Mouse (Mus musculus) stomach, postnatal 0 days (tissue): ENCODE measurements around the gene Khsrp. TPM values are rescaled to one million over a fixed set of nuclear protein-coding genes. Genes with fewer than 3 reads are reported as not detected.

Experiments used
- ATAC-seq: fragments of 200-750 bp; cut with Nextera tagmentation; 2 replicates; pipeline ENCODE4 v1.8.0; 2017; ENCODE audit not compliant: low FRiP score, low TSS enrichment
- DNase-seq: peaks from one replicate; pipeline ENCODE4 v3.0.0-alpha.2; 2016; ENCODE audit warnings: low spot score
- H3K27ac ChIP-seq: fragments of 300-500 bp; sonication (generic); replicated peaks from 2 replicates; pipeline ENCODE4 v1.5.1; 2014; ENCODE audit warnings: mild to moderate bottlenecking, control low read depth
- H3K27me3 ChIP-seq: fragments of 300-500 bp; sonication (generic); 2 replicates; pipeline ENCODE4 v1.6.1; 2014; ENCODE audit warnings: low read length; ENCODE audit not compliant: control insufficient read depth, insufficient read depth
- H3K36me3 ChIP-seq: fragments of 300-500 bp; sonication (generic); 2 replicates; pipeline ENCODE4 v1.6.1; 2014; ENCODE audit warnings: low read length, mixed read lengths; ENCODE audit not compliant: control insufficient read depth, insufficient read depth
- H3K4me1 ChIP-seq: fragments of 300-500 bp; sonication (generic); replicated peaks from 2 replicates; pipeline ENCODE4 v1.6.1; 2014; ENCODE audit warnings: antibody characterized with exemption; ENCODE audit not compliant: control insufficient read depth, insufficient read depth
- H3K4me2 ChIP-seq: fragments of 300-500 bp; sonication (generic); replicated peaks from 2 replicates; pipeline ENCODE4 v1.6.1; 2014; ENCODE audit warnings: low read depth, mild to moderate bottlenecking, control low read depth, moderate library complexity
- H3K4me3 ChIP-seq: fragments of 300-500 bp; sonication (generic); 2 replicates; pipeline ENCODE4 v1.5.1; 2014; ENCODE audit warnings: low read depth, low read length, control low read depth
- H3K9ac ChIP-seq: fragments of 300-500 bp; sonication (generic); 2 replicates; pipeline ENCODE4 v1.6.1; 2014; ENCODE audit warnings: mild to moderate bottlenecking, low read length, control low read depth, mixed read lengths
- H3K9me3 ChIP-seq: fragments of 300-500 bp; sonication (generic); 2 replicates; pipeline ENCODE4 v1.6.1; 2016; ENCODE audit warnings: low read length; ENCODE audit not compliant: control insufficient read depth
- CTCF ChIP-seq: IDR thresholded peaks from 2 replicates; pipeline ENCODE4 v1.5.1; 2016; ENCODE audit warnings: antibody characterized with exemption, low read depth, mild to moderate bottlenecking, moderate library complexity
- EP300 ChIP-seq: optimal IDR thresholded peaks from 2 replicates; pipeline ENCODE3; 2016; ENCODE audit warnings: antibody characterized with exemption
- WGBS: fragments of 180-500 bp; shearing (Covaris S2); extraction: QIAGEN DNeasy Blood & Tissue Kit; methylation state at CpG from one replicate; pipeline ENCODE4 v1.1.7; 2014; 5-methylcytosine and 5-hydroxymethylcytosine counted together
- polyA plus RNA-seq: library from polyadenylated mRNA; unstranded; fragments of >200 nt; fragmentation: Nextera tagmentation; extraction: Ambion mirVana; gene quantifications from 2 replicates; pipeline ENCODE4 v1.2.1, GENCODE M21; 2015

Khsrp gene
- polyA plus RNA-seq, 1 experiment from 2014 or later, result 18.2 TPM

- DNase-seq (no peak), ATAC-seq (no peak)
- Histone ChIP-seq H3K27me3 (no peaks in the 10 kb centered on the region), H3K4me3 (no peak overlapping the region), H3K36me3 (no peaks in the 10 kb centered on the region), H3K4me1 (no peaks in the 10 kb centered on the region), H3K9me3 (no peaks in the 10 kb centered on the region), H3K27ac (no peak overlapping the region), H3K4me2 (no peak overlapping the region), H3K9ac (no peak overlapping the region)
- no peak for TF ChIP-seq EP300
- TF ChIP-seq CTCF, result no peak
- 64% methylated on average over 5 of the region's 5 CpGs for WGBS
Measured at GRCm38 (mm10) chr17:57066908-57067307, 35.6 kb upstream of the Khsrp start.

- no peaks in the 10 kb centered on the region for H3K4me1 ChIP-seq
- TF ChIP-seq EP300, result no peak
- no peak for TF ChIP-seq CTCF
- peak overlapping the region; percentile 50 for H3K4me3 ChIP-seq
- DNase-seq, result peak; percentile 69
- peak overlapping the region; percentile 58 for H3K4me2 ChIP-seq
- H3K9me3 ChIP-seq, result no peaks in the 10 kb centered on the region
- peak overlapping the region; percentile 70 for H3K9ac ChIP-seq
- ATAC-seq, result no peak
- H3K36me3 ChIP-seq, result no peaks in the 10 kb centered on the region
- H3K27me3 ChIP-seq, result no peaks in the 10 kb centered on the region
- 0 out of 2 replicates have a peak overlapping the region, but pooled peaks have one; percentile 30 for H3K27ac ChIP-seq
- 15% methylated on average over 8 of the region's 8 CpGs for WGBS
Measured at GRCm38 (mm10) chr17:57063031-57063430, 31.7 kb upstream of the Khsrp start.

DNA sequence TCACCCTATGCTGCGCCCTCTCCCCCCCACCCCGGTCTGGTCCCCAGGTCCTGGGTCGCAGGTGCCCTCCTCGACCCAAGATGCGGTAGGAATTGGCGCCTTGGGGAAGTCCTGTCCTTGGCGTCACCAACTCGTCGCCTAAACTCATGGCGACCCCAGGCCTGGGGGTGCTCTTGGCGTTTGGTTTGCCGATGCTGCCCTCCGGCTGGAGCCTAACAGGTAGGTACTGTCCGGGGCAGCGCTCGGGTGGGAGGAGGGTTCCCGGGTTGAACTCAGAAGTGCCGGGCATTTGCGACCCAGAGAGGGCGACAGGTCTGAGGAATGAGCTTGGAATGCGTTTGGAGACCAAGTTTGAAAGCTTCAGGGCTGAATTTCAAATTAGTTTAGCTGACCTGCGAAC, 31.2 kb upstream of the Khsrp start:
- Histone ChIP-seq H3K36me3 (no peaks in the 10 kb centered on the region), H3K27me3 (no peaks in the 10 kb centered on the region), H3K4me3 (peak overlapping the region; percentile 50), H3K9me3 (no peaks in the 10 kb centered on the region), H3K4me2 (peak overlapping the region; percentile 58), H3K27ac (peak overlapping the region; percentile 90), H3K4me1 (no peaks in the 10 kb centered on the region), H3K9ac (peak overlapping the region; percentile 70)
- no peak for TF ChIP-seq EP300
- no peak for TF ChIP-seq CTCF
- ATAC-seq (no peak), DNase-seq (no peak)
- WGBS, result 3% methylated on average over 22 of the region's 22 CpGs

- H3K4me2 ChIP-seq, result peak overlapping the region; percentile 58
- TF ChIP-seq EP300 (no peak), CTCF (no peak)
- no peaks in the 10 kb centered on the region for H3K27me3 ChIP-seq
- no peaks in the 10 kb centered on the region for H3K4me1 ChIP-seq
- peak overlapping the region; percentile 70 for H3K9ac ChIP-seq
- no peaks in the 10 kb centered on the region for H3K36me3 ChIP-seq
- peak overlapping the region; percentile 50 for H3K4me3 ChIP-seq
- peak; percentile 95 for DNase-seq
- no peaks in the 10 kb centered on the region for H3K9me3 ChIP-seq
- under 1% methylated on average over 39 of the region's 39 CpGs for WGBS
- peak; percentile 81 for ATAC-seq
- H3K27ac ChIP-seq, result peak overlapping the region; percentile 90
Measured at GRCm38 (mm10) chr17:57062011-57062521, 30.7 kb upstream of the Khsrp start.

DNA sequence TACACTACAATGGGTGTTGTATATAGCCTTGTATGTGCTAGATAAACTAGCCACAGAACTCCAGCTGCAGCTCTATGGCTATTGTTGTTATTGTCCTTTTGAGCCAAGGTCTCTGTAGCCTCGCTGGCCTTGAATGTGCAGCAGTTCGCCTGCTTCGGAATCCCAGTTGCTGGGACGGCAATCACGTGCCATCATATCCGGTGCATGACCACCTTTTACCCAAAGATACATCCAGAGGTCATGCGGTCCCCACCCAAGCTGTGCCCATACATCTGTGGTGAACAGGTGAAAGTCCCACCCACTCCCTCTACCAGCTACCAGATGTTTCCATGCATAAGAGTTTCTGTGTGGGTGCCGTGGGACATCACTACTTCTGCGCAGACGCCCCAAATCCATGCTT, 29.7 kb upstream of the Khsrp start:
- Histone ChIP-seq H3K4me2 (peak overlapping the region; percentile 91; the same call in 1 of the 2 replicates), H3K36me3 (no peaks in the 10 kb centered on the region), H3K4me3 (peak overlapping the region; percentile 67; the same call in 1 of the 2 replicates), H3K9ac (no peak overlapping the region), H3K27ac (peak overlapping the region; percentile 74), H3K4me1 (no peaks in the 10 kb centered on the region), H3K27me3 (no peaks in the 10 kb centered on the region), H3K9me3 (no peaks in the 10 kb centered on the region)
- ATAC-seq, result no peak
- WGBS, result 36% methylated on average over 10 of the region's 10 CpGs
- TF ChIP-seq EP300, result no peak
- no peak for TF ChIP-seq CTCF
- peak; percentile 51 for DNase-seq

- H3K9ac ChIP-seq, result no peak overlapping the region
- under 1% methylated on average over 44 of the region's 44 CpGs for WGBS
Measured at GRCm38 (mm10) chr17:57060231-57060801, 29.0 kb upstream of the Khsrp start.

More at GRCm38 (mm10) chr17:57060231-57060801, 29.0 kb upstream of the Khsrp start:
- TF ChIP-seq CTCF (peak; percentile 78), EP300 (no peak)
- peak overlapping the region; percentile 74; the same call in 1 of the 2 replicates for H3K27ac ChIP-seq
- DNase-seq (peak; percentile 96), ATAC-seq (peak; percentile 87)
- no peaks in the 10 kb centered on the region for H3K4me1 ChIP-seq
- H3K4me2 ChIP-seq, result peak overlapping the region; percentile 91
- no peaks in the 10 kb centered on the region for H3K9me3 ChIP-seq
- H3K4me3 ChIP-seq, result peak overlapping the region; percentile 67
- H3K36me3 ChIP-seq, result no peaks in the 10 kb centered on the region
- H3K27me3 ChIP-seq, result no peaks in the 10 kb centered on the region
